Mouse (Mus musculus) adrenal gland, adult (tissue): ENCODE measurements around the gene Olfr522.
A peak's percentile ranks its signal among the peaks of the same experiment; 100 is the strongest.

Experiments used
- DNase-seq, 2 experiments: peaks; one replicate each; pipeline ENCODE4 v3.0.0; 2022 to 2023; ENCODE audit warnings: low spot score in 1 of 2; ENCODE audit not compliant: inconsistent age in 2 of 2

The Olfr522 gene

GRCm38 (mm10) chr7:140116329-140117054 is 48.1 kb downstream of the Olfr522 start, which contains the start of gene Echs1:
Echs1 (minus strand) TSS chr7:140116476.
- DNase-seq, result peak; percentile 96 to 98

- DNase-seq, result peak; percentile 78 to 91
These were observed 48.8 kb downstream of the Olfr522 start, which contains the start of gene Paox for GRCm38 (mm10) chr7:140115583-140116328. Paox (plus strand) TSS chr7:140115799.

DNA sequence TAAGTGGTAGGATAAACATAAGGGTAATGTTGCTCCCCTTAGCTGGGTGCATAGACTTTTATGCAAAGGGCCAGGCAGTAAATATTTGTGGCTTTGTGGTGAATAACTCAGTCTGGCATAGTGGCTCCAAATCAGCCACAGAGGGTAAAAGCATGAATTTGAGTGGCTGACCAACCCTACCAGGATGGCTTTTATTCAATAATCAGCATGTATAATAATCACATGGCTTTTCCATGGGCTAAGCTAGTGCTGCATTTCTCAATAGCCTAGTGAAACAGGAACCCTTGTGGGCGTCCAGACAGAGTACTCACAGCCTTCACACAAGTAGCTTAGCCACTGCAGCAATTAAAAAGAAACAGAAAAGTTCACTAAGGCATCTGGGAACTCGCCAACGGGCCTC is 52.6 kb downstream of the Olfr522 start:
- peak in 1 of 2 experiments; percentile 17 for DNase-seq
